Mouse (Mus musculus) embryo, embryonic 10 days (tissue): ENCODE results near the gene Scn5a.
A peak's percentile ranks its signal among the peaks of the same experiment; 100 is the strongest.

Experiments used
- DNase-seq: peaks from one replicate; pipeline ENCODE4 v3.0.0-alpha.2; 2015; ENCODE audit warnings: low spot score

Gene Scn5a

GRCm38 (mm10) chr9:119578636-119579438, at the start of gene Scn5a:
Scn5a (minus strand) TSS chr9:119579016.
- DNase-seq: no peak

GRCm38 (mm10) chr9:119627227-119627626, 48.4 kb upstream of the Scn5a start:
- no peak for DNase-seq

- DNase-seq: no peak
Measured at GRCm38 (mm10) chr9:119624151-119624550, 45.3 kb upstream of the Scn5a start.

DNA sequence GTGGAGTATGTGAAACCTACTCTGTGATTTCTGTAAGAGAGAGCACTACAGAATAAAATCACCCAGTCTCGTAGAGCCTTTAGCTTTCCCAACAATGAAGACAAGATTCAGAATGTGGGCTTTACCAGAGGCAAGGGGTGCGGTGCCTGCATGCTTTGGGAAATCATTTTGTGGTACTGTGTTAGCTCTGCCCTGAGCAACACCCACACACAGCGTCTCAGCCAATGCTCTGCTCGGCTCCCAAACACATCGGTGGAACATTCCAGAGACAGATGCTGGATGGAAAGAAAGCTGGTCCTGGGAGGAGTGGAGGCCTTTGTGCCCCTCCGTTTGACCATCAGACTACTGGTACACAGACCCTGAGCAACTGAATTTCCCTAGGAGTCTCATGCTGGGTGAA, 36.0 kb upstream of the Scn5a start:
- no peak for DNase-seq

DNA sequence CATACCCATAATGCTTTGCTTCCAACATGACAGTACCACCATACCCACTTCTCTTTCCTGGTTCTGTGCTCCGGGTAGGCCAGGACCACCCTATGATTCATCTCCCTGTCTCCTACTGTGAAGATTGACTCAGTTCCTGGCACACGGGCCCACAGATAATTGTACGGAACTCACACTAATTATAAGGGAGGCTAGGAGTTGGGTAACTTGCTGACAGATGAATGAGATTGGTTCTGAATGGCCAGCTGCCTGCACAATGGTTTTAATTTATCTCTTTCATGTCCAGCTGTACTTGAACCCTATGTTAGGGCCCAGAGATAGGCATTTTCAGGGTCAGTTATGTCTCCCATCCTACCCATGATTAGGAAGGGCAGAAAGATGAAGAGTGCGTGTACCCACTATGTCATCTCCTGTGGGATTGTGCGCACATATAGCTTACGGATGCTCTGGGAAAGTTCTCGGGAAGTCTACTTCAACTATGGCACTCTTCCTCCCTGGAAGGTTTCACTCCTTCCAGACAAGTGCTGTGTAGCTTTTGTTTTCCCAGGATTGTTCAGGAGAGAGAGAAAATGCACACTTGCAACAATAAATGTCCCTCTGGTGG, 31.8 kb upstream of the Scn5a start:
- no peak for DNase-seq

- no peak for DNase-seq
Measured at GRCm38 (mm10) chr9:119606906-119607305, 28.1 kb upstream of the Scn5a start.

DNA sequence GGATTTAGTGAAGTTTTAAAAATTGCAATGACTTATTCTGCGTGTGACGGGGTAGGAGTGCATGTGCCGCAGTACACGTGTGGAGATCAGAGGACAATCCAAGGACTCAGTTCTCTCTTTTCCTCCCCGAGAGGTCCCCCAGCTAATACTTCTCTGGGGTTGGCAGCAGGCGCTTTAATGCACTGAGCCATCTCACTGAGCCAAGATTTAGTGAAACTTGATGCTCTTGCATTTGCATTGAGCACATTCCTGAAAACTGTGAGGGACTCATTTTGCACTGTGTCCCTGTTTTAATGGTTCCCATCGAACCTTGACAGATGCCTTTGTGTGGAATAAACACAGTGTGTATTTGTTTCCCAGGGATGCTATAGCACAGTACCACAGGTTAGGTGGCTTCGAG, 25.8 kb upstream of the Scn5a start:
- no peak for DNase-seq

GRCm38 (mm10) chr9:119598501-119598900, 19.7 kb upstream of the Scn5a start:
- DNase-seq: no peak

- no peak for DNase-seq
Measured at GRCm38 (mm10) chr9:119597332-119597731, 18.5 kb upstream of the Scn5a start.

- no peak for DNase-seq
Measured at GRCm38 (mm10) chr9:119589592-119589991, 10.8 kb upstream of the Scn5a start.

DNA sequence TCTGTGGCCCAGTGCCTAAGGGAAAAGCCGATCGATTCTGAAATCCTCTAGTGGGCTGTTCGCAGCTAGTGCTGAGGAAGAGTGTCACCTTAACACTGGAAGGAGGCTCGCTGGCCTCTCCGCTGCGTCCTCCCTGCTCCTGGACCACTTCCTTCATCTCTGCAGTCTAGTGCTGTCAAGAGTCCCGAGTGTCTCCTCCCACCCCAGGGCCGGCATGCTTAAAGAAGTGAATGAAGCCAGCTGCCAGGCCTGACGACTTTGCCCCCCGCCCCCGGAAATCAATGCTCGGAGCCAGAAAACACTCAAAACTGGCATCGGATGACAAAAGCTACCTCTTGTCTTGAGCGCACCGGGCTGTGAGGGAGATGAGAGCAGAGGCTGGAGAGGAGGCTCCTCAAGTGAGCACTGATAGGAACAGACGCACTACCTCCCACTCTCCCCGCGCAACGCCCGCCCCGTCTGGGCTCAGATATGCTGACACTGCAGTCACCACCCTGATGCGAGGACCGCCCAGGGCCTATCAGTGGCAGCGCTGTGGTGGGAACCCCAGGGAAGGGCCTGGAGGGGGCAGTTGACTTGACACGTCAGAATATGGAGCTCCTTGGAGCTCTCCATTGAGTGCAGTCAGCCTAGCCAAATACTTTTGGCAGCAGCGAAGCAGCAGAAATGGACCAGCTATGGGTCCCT, 10.1 kb upstream of the Scn5a start:
- DNase-seq: no peak

GRCm38 (mm10) chr9:119580668-119581067, 1.9 kb upstream of the Scn5a start:
- peak; percentile 91 for DNase-seq

DNA sequence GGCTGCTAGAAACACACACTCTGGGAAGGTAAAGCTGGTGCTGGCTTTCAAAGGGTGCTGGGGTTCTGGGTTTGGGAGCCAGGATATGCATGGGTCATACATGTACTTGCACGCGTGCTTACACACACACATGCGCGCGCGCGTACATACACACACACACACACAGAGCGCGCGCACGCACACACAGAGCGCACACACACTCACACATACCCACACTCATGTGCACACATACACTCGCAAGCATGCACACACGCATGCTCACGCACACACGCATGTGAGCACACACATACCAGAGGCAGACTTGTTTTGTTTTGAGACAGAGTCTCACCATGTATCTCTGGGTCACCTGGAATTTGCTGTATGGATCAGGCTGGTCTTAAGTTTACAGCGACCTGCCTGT, 1.4 kb upstream of the Scn5a start:
- DNase-seq: no peak

GRCm38 (mm10) chr9:119578311-119578635, 543 bp downstream of the Scn5a start:
- DNase-seq: no peak

GRCm38 (mm10) chr9:119576977-119577376, 1.8 kb downstream of the Scn5a start:
- DNase-seq: no peak

- DNase-seq: no peak
Measured at GRCm38 (mm10) chr9:119575732-119576131, 3.1 kb downstream of the Scn5a start.

GRCm38 (mm10) chr9:119574366-119574765, 4.5 kb downstream of the Scn5a start:
- no peak for DNase-seq

DNA sequence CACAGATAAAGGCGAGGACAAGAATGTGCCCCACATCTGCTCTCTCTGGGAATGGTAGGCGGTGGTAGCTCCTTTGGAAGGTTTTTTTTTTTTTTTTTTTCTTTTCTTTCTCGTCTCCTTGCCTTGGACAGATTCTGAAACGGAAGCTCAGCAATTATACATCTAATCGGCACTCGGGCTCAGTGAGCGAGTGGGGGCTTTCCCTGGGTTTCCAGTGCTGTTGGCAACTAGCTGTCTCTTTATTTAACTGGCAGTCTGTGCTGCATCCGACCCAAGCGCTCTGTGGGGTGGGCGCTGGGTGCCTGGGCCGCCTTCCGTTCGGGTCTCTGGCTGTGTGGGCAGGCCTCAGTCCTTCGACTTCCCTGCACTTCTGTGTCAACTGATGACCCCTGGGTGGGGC, 5.8 kb downstream of the Scn5a start:
- DNase-seq: no peak

DNA sequence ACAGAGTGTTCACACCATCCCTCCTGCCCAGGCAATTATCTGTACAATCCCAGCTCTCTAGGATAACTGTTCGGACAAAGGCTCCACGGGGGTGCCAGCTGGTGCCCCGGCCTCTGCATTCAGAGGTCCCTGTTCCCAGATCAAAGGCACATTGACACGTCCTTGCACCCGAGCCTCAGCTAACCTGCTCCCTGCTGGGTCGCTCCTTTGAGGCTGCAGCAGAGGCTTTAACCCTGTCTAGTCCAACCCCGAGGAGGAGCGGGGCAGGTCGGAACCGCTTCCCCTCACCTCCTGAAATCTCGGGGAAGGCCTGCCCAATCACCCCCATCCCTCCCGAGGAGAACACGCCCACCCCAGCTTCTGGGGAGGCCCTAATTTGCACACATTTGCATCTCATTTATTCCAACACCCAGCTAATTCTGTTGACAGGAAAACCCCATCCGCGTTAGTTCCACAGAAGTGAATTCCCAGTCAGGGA, 7.4 kb downstream of the Scn5a start:
- peak; percentile 42 for DNase-seq

DNA sequence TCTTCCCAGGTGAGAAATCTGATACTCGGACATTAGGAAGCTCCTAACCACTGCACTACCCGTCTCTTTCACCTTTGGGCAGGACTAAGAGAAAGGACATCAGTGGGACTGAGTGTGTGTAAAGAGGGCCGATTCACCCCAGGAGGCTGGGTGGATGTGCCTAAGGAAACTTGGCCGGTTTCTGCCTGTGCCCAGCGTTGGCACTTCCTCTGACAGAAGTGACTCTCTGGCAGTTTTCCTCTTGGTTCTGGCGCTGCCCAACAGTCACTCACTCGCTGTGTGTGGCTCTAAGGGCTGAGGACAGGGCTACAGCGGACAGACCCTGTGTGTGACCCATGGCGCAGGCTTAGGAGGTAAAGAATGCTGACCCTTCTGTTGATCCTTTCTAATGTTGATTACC, 8.2 kb downstream of the Scn5a start:
- DNase-seq: no peak

- DNase-seq: no peak
Measured at GRCm38 (mm10) chr9:119568732-119569131, 10.1 kb downstream of the Scn5a start.

GRCm38 (mm10) chr9:119567800-119568199, 11.0 kb downstream of the Scn5a start:
- no peak for DNase-seq

- DNase-seq: no peak
Measured at GRCm38 (mm10) chr9:119566214-119566613, 12.6 kb downstream of the Scn5a start.
